Mouse (Mus musculus): ENCODE measurements around the gene Sae1. TPM values are rescaled to one million over a fixed set of nuclear protein-coding genes. Genes with fewer than 3 reads are reported as not detected.

The Sae1 gene
- total RNA-seq, 2 experiments from 2014 or later: 106 to 115 TPM

DNA sequence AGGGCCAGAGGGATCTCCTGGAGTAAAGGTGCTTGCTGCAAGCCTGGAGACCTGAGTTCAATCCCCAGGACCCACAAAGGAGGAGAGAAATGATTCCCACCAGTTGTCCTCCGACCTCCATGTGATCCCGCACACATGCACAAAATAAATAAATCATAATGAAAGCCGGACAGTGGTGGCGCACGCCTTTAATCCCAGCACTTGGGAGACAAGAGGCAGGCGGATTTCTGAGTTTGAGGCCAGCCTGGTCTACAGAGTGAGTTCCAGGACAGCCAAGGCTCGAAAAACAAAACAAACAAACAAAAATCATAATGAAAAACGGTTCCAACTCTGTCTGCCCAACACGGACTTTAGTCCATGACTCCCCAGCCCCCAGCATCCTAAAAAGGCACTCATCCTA lies 102.7 kb downstream of the Sae1 start:
- no peak for DNase-seq (ENCODE audit: low spot score in 2 of 2)

DNA sequence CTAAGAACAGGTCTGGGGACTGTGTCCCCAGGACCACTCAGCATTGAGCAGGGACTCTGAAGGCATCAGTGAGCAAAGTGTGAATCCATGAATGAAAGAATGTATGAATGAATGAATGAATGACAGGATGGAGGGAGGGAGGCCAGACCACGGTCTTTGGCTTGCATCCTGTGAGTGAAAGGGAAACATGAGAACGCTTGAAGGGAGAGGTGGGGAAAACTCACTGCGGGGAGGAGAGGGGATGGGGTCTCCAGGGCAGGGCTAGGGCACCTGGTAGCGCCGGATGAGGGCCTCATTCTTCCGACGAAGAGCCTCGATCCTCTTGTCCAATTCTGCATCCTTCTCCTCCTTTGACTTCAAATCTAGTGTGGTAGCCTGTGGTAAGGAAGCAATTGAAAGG lies 103.6 kb downstream of the Sae1 start:
- DNase-seq (ENCODE audit: low spot score in 2 of 2): no peak

DNA sequence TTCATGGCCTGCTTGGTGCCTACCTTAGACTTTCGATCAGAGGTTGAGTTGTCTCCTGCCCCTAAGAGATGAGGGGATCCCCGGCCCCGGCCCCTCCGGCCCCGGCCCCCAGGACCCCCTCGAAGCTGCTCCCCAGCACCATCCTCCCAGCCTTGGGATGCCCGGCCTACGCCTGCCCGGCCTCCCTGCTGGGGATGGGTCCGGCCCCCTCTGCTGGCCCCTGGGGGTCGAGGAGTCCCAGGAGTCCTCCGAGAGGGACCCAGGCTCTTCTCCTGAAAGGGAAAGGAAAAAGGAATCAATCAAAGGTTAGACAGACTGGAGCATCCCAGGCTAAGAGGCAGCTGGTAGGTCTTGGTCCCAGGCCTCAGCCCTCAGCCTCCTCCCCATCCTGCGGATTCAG lies 105.3 kb downstream of the Sae1 start:
- no peak for DNase-seq (ENCODE audit: low spot score in 2 of 2)

DNA sequence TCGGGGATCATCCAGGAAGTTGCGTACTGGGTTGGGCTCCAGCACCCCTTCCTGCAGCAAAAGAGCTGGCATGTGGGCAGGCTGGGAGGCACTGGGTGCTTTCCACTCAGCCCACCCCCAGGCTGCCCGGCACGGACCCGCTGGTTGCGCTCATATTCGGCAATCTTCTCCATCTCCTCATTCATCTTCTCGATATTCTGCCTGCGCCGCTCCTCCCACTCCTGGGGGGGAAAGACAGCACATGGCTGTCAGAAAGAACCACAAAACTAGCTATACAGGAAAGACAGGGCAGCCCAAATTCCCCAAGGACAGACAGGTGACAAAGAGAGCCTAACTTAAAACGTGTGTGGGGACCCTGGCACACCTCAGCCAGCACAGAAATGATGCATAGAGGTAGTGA lies 106.9 kb downstream of the Sae1 start:
- DNase-seq (ENCODE audit: low spot score in 2 of 2): no peak

DNA sequence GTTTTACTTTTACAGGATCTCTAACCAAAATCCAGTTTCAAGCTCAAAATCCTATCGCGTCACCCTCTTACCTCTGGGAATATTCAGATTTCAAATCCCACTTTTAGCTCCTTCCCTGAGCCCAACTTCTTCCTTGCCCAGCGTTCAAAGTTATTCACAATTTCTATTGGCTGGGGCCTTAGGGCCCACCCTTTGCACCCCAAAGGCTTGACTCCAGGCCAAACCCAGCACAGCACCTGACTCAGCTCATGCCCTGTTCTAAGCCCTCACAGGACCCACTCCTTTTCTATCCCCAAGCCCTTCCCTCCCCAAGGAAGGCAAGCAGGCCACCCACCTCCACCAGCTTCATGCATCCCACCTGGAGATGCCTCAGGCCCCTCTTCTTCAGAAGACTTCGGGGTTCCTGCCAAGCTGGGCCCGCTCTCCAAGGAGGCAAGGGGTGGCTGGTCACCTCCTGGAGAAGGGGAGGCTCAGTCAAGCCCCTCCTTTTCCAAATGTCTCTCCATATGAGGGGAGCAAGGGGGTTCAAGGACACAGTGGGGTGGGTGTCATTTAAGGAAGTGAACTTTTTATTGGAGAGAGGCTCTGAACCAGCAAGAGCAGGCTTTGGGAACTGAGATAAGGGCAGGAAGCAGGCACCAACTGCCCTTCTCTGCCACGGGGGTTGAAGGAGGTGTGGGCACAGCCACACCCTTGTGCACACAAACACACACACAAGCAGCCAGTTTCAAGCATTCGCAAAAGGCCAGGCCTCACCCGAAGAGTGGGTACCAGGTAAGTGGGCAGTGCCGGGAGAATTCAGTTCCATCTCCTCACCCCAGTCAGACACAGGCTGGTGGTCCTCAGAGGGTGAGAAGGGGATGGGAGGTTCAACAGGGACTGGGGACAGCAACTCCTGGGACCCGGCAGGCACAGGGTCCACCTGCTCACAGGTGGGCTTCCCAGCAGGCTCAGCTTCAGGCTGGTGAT lies 112.4 kb downstream of the Sae1 start:
- no peak for DNase-seq (ENCODE audit: low spot score in 2 of 2)

DNA sequence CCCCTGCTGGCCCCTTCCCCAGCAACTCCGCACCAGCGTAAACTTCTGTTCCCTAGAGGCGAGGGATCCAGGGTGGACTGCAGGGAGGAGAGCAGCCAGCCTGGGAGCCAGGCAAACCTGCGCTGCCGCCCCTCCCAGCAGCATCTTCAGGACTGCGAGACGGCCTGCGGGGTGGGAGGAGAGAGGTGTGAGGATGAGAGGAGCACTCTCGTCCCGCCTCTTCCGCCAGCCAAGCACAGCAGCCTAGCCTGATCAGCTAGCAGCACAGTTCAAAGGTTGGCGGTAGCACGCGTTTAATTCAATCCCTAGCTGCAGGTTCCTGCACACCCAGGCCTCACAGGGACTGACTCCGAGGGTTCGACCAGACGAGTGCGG lies 113.9 kb downstream of the Sae1 start:
- DNase-seq (ENCODE audit: low spot score in 2 of 2): no peak

DNA sequence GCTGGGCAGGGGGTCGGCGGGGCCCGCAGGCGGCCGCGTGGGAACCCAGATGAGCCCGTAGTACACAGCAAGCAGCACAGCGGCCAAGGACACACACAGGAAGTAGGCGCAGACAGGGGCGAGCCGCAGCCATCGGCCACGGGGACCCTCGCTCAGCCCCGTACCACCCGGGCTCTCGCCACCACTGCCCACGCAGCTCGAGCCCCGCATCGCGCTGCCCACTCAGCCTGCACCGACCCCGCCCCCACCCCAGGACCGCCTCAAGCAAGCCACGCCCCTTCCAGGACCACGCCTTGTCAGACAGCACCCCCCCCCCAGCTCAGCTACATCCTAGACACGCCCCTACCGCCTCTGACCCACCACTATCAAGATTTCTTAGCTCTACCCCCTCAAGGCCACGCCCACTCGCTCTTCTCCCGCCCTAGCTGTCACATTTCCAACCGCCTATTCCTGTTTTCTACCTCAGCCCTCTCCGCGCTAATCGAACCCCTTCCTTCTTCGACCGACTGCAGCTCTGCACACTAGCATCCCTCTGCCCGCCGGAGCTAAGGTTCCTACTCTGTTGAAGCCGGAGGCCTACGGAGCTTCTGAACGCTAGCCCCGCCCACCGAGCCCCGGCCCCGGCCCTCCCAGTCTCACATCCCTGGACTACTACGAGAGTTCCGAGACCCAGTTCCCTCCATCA lies 114.4 kb downstream of the Sae1 start, which contains the start of gene Inafm1:
TSS of gene Inafm1 (minus strand) at position 537 of the 685 bp plus-strand sequence.
- DNase-seq (ENCODE audit: low spot score in 2 of 2): peak; percentile 83 to 88

DNA sequence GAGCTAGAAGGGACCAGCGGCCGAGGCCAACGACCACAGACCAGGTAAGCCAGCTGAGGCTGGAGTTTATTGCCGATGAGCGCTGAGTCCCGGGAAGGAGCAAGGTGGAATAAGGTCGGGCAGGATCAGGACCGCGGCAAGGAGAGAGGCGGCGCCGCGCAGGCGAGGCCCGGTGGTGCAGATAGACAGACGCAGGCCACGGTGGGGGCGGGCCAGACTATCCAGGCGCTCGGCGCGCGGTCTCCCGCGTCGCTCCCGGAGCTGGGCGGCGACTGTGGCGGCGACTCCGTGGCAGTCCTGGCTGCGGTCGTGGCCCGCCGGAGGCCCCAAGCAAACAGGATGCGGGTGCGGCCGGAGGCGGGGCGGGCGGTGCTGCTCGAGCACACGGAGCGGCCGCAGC lies 114.9 kb downstream of the Sae1 start:
- peak; percentile 59 to 74 for DNase-seq (ENCODE audit: low spot score in 2 of 2)

DNA sequence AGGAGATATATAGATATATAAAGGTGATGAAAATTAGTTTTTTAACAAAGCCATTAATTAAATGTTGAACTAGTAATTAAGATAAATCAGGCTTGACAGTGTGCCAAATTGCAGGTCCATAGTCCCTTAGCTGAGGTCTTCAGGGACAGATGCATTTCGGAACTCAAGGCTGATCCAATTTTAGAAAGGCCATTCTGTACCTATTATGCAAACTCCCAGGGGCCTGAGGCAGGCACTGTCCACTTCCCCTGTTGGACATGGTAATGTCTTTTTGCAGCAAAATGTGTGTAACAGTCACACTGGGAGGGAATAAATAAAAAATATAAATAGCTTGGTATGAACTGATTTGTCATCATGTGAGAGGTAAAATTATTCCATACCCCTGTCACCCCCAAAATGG lies 116.5 kb downstream of the Sae1 start:
- no peak for DNase-seq (ENCODE audit: low spot score in 2 of 2)

Other genes with a start within 250 kb of the Sae1 start
- gene Meis3, start 212.7 kb downstream of the Sae1 start, total RNA-seq (2021): 10 to 100 TPM; 36.2 to 41.5 TPM
- 10 to 100 TPM; 10.8 to 11.3 TPM for gene Dhx34, start 165.8 kb downstream of the Sae1 start, total RNA-seq (2021)
- gene C5ar2, start 143.7 kb downstream of the Sae1 start, total RNA-seq (2021): under 1 TPM; 0.33 to 0.37 TPM
- 1 to 10 TPM; 1.1 to 1.3 TPM for gene C5ar1, start 128.3 kb downstream of the Sae1 start, total RNA-seq (2021)
- 10 to 100 TPM; 35.4 to 35.8 TPM for gene Inafm1, start 114.2 kb downstream of the Sae1 start, total RNA-seq (2021)
- 10 to 100 TPM; 81.4 to 98.8 TPM for gene Ccdc9, start 101.0 kb downstream of the Sae1 start, total RNA-seq (2021)
- 10 to 100 TPM; 28.0 to 30.0 TPM for gene Bbc3, start 79.4 kb downstream of the Sae1 start, total RNA-seq (2021)
- gene Zc3h4, start 13.1 kb upstream of the Sae1 start, total RNA-seq (2021): 10 to 100 TPM; 46.4 to 52.8 TPM
- gene Tmem160, start 65.0 kb upstream of the Sae1 start, total RNA-seq (2021): 100 to 1,000 TPM in 1 of 2 experiments, 10 to 100 TPM in 1; 86.4 to 103 TPM
- gene Npas1, start 89.9 kb upstream of the Sae1 start, total RNA-seq (2021): 10 to 100 TPM; 20.8 to 23.8 TPM
- gene Arhgap35, start 227.2 kb upstream of the Sae1 start, total RNA-seq (2021): 100 to 1,000 TPM; 140 TPM